Mouse (Mus musculus): ENCODE measurements around the gene Ncor2. TPM values are rescaled to one million over a fixed set of nuclear protein-coding genes. Genes with fewer than 3 reads are reported as not detected.
A peak's percentile ranks its signal among the peaks of the same experiment; 100 is the strongest.

Gene Ncor2
- polyA plus RNA-seq, 1 experiment from 2014 or later, result 17.2 TPM

- no peak overlapping the region for H3K9ac ChIP-seq (ENCODE audit: low read depth, low read length)
Measured at GRCm38 (mm10) chr5:125176370-125176766, 2.7 kb downstream of the Ncor2 start.

DNA sequence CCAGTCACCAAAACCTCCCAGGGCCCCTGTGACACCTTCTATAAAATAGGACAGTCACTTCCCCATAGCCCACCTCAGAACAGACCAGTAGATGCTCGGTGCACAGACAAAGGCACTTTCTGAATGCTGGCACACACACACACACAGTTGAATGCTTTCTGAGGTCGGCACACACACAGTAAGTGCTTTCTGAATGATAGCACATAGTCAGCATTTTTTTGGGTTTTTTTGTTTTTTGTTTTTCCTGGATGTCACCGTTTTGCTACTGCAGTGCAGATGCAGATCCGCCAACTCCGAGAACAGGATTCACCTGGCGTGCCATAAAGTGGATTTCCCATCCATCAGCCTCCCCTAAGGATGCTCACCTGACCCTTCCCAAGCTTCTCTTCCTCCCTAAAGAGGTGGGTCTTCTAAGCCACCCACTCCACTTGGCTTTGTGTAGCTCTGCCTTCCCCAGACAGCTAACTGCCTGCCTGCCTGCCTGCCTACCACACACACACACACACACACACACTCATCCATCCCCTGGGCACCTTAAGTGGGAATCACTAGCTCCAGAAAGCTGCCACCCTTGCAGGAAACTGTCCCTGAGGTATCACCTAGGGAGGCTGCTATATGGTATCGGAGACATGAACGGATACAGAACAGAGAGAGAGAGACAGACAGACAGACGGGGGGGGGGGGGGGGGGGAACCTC lies 3.2 kb downstream of the Ncor2 start:
- no peak overlapping the region for H3K4me2 ChIP-seq
- ATAC-seq (replicated peaks; ENCODE audit: low FRiP score), result no peak
- no peak overlapping the region for H3K9ac ChIP-seq (ENCODE audit: low read depth, low read length)
- peaks cover 46% of the 10 kb centered on the region for H3K4me1 ChIP-seq (replicated peaks; ENCODE audit: control insufficient read depth, insufficient read depth, low read length)
- no peaks in the 10 kb centered on the region for H3K9me3 ChIP-seq (ENCODE audit: control insufficient read depth, low read length)
- 72% methylated on average over 9 of the region's 9 CpGs for WGBS
- H3K27ac ChIP-seq (ENCODE audit: low read depth, low read length), result no peak overlapping the region
- DNase-seq (ENCODE audit: low spot score), result no peak
- no peaks in the 10 kb centered on the region for H3K36me3 ChIP-seq (ENCODE audit: control insufficient read depth, insufficient read depth, low read length)
- no peaks in the 10 kb centered on the region for H3K27me3 ChIP-seq (replicated peaks; ENCODE audit: control insufficient read depth, insufficient read depth, low read length)
- no peak overlapping the region for H3K4me3 ChIP-seq (ENCODE audit: low read depth, low read length)

More at GRCm38 (mm10) chr5:125176370-125176766, 2.7 kb downstream of the Ncor2 start:
- Histone ChIP-seq H3K27me3 (replicated peaks; ENCODE audit: control insufficient read depth, insufficient read depth, low read length) (no peaks in the 10 kb centered on the region), H3K4me2 (peak overlapping the region; percentile 99), H3K9me3 (ENCODE audit: control insufficient read depth, low read length) (no peaks in the 10 kb centered on the region), H3K4me1 (replicated peaks; ENCODE audit: control insufficient read depth, insufficient read depth, low read length) (peaks cover 46% of the 10 kb centered on the region), H3K4me3 (ENCODE audit: low read depth, low read length) (no peak overlapping the region), H3K36me3 (ENCODE audit: control insufficient read depth, insufficient read depth, low read length) (no peaks in the 10 kb centered on the region), H3K27ac (ENCODE audit: low read depth, low read length) (no peak overlapping the region)
- DNase-seq (ENCODE audit: low spot score) (no peak), ATAC-seq (replicated peaks; ENCODE audit: low FRiP score) (no peak)
- WGBS, result 48% methylated on average over 5 of the region's 5 CpGs

GRCm38 (mm10) chr5:125174726-125175672 lies 4.0 kb downstream of the Ncor2 start:
- 66% methylated on average over 13 of the region's 13 CpGs for WGBS

DNA sequence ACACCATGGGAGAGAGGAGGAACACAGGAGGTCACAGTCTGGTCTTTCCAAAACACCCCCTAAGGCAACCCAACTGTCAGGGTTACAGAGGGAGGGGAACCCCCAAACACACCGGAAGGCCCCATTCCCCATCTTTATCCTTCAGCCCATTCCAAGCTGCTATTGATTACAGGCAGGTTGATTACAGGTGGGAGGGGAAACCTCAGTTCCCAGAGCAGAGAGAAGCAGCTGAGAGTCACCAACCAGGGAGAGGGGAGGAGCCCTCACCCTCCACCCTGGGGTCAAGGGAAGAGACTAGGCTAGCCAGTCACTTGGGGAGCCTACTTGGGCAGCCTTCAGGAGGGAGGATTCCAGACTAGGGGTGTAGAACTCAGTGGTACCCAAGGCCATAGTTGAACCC lies 5.2 kb downstream of the Ncor2 start:
- no peaks in the 10 kb centered on the region for H3K36me3 ChIP-seq (ENCODE audit: control insufficient read depth, insufficient read depth, low read length)
- H3K4me1 ChIP-seq (replicated peaks; ENCODE audit: control insufficient read depth, insufficient read depth, low read length), result peaks cover 40% of the 10 kb centered on the region
- no peak overlapping the region for H3K4me2 ChIP-seq
- DNase-seq (ENCODE audit: low spot score) (no peak), ATAC-seq (replicated peaks; ENCODE audit: low FRiP score) (no peak)
- H3K27ac ChIP-seq (ENCODE audit: low read depth, low read length), result no peak overlapping the region
- no peaks in the 10 kb centered on the region for H3K27me3 ChIP-seq (replicated peaks; ENCODE audit: control insufficient read depth, insufficient read depth, low read length)
- no peak overlapping the region for H3K9ac ChIP-seq (ENCODE audit: low read depth, low read length)
- 86% methylated on average over 1 of the region's 1 CpGs for WGBS
- H3K9me3 ChIP-seq (ENCODE audit: control insufficient read depth, low read length), result no peaks in the 10 kb centered on the region
- no peak overlapping the region for H3K4me3 ChIP-seq (ENCODE audit: low read depth, low read length)

More at GRCm38 (mm10) chr5:125174726-125175672, 4.0 kb downstream of the Ncor2 start:
- no peak overlapping the region for H3K4me3 ChIP-seq (ENCODE audit: low read depth, low read length)
- no peaks in the 10 kb centered on the region for H3K36me3 ChIP-seq (ENCODE audit: control insufficient read depth, insufficient read depth, low read length)
- no peak overlapping the region for H3K9ac ChIP-seq (ENCODE audit: low read depth, low read length)
- no peak overlapping the region for H3K4me2 ChIP-seq
- peaks cover 46% of the 10 kb centered on the region for H3K4me1 ChIP-seq (replicated peaks; ENCODE audit: control insufficient read depth, insufficient read depth, low read length)
- H3K27me3 ChIP-seq (replicated peaks; ENCODE audit: control insufficient read depth, insufficient read depth, low read length), result no peaks in the 10 kb centered on the region
- no peaks in the 10 kb centered on the region for H3K9me3 ChIP-seq (ENCODE audit: control insufficient read depth, low read length)
- no peak overlapping the region for H3K27ac ChIP-seq (ENCODE audit: low read depth, low read length)
- no peak for ATAC-seq (replicated peaks; ENCODE audit: low FRiP score)
- DNase-seq (ENCODE audit: low spot score), result no peak

DNA sequence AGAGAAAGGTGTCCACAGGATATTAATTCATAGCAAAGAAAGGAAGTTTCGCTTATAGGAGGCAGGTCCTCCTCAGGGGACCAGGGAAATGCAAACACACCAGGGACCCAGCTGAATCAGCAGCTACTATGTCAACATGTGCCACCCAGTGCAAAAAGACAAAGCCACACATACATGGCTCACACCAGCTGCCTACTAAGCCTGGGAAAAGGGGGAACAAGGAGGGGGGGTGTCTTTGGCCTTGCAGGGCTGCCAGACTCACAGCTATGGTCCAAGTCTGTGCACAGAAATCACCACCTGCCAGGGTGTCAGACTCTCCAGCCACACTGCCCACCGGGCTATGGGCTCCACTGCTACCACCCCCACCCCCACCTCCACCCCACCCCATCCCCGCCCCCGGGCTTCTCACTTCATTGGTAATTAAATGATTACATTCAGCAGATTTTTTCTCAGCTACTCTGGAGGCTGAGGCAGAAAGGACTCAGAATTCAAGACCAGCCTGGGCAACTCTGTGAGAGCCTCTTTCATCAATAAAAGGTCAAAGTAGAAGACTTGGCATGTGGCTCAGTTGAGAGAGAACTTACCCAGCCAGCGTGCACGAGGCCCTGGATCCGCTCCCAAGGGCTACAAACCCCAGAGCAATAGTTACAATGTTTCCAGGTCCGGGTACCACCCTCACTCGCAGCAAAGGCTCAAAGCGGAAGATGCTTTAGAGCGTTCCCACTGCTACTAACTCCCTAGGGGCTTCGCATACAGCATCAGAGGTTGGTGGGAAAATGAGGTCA lies 6.0 kb downstream of the Ncor2 start:
- H3K9ac ChIP-seq (ENCODE audit: low read depth, low read length), result no peak overlapping the region
- DNase-seq (ENCODE audit: low spot score), result no peak
- peaks cover 45% of the 10 kb centered on the region for H3K4me1 ChIP-seq (replicated peaks; ENCODE audit: control insufficient read depth, insufficient read depth, low read length)
- no peaks in the 10 kb centered on the region for H3K36me3 ChIP-seq (ENCODE audit: control insufficient read depth, insufficient read depth, low read length)
- no peak overlapping the region for H3K4me2 ChIP-seq
- H3K27ac ChIP-seq (ENCODE audit: low read depth, low read length), result no peak overlapping the region
- WGBS, result 67% methylated on average over 12 of the region's 12 CpGs
- no peak for ATAC-seq (replicated peaks; ENCODE audit: low FRiP score)
- no peaks in the 10 kb centered on the region for H3K9me3 ChIP-seq (ENCODE audit: control insufficient read depth, low read length)
- no peaks in the 10 kb centered on the region for H3K27me3 ChIP-seq (replicated peaks; ENCODE audit: control insufficient read depth, insufficient read depth, low read length)
- H3K4me3 ChIP-seq (ENCODE audit: low read depth, low read length), result no peak overlapping the region

DNA sequence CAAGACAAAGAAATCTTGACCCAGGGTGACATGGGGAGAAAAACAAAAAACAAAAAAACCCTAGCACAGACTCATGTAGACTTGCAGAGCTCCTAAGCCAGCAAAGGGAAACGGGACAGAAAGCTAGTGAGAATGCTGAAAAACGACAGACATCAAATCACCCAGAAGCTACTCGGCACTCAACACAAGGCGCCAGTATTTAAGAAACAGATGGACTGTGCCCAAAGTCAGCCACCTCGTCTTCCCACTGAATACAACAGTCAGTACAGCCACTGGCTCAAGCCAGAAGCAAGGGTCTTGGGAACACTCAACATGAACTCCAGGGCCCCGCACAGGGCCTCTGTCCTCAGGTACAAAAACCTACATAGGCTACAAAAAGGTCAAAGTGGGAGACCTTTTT lies 7.8 kb downstream of the Ncor2 start:
- H3K27ac ChIP-seq (ENCODE audit: low read depth, low read length), result no peak overlapping the region
- H3K27me3 ChIP-seq (replicated peaks; ENCODE audit: control insufficient read depth, insufficient read depth, low read length), result no peaks in the 10 kb centered on the region
- ATAC-seq (replicated peaks; ENCODE audit: low FRiP score), result no peak
- H3K4me1 ChIP-seq (replicated peaks; ENCODE audit: control insufficient read depth, insufficient read depth, low read length), result peaks cover 47% of the 10 kb centered on the region
- H3K4me2 ChIP-seq, result no peak overlapping the region
- no peak overlapping the region for H3K4me3 ChIP-seq (ENCODE audit: low read depth, low read length)
- H3K9ac ChIP-seq (ENCODE audit: low read depth, low read length), result no peak overlapping the region
- WGBS, result 75% methylated on average over 6 of the region's 6 CpGs
- no peak for DNase-seq (ENCODE audit: low spot score)
- H3K9me3 ChIP-seq (ENCODE audit: control insufficient read depth, low read length), result no peaks in the 10 kb centered on the region
- H3K36me3 ChIP-seq (ENCODE audit: control insufficient read depth, insufficient read depth, low read length), result no peaks in the 10 kb centered on the region

- WGBS, result 73% methylated on average over 11 of the region's 11 CpGs
- Histone ChIP-seq H3K4me1 (replicated peaks; ENCODE audit: control insufficient read depth, insufficient read depth, low read length) (peaks cover 53% of the 10 kb centered on the region), H3K27ac (ENCODE audit: low read depth, low read length) (no peak overlapping the region), H3K36me3 (ENCODE audit: control insufficient read depth, insufficient read depth, low read length) (no peaks in the 10 kb centered on the region), H3K9ac (ENCODE audit: low read depth, low read length) (no peak overlapping the region), H3K27me3 (replicated peaks; ENCODE audit: control insufficient read depth, insufficient read depth, low read length) (no peaks in the 10 kb centered on the region), H3K4me2 (no peak overlapping the region), H3K9me3 (ENCODE audit: control insufficient read depth, low read length) (no peaks in the 10 kb centered on the region), H3K4me3 (ENCODE audit: low read depth, low read length) (no peak overlapping the region)
- DNase-seq (ENCODE audit: low spot score), result no peak
- ATAC-seq (replicated peaks; ENCODE audit: low FRiP score), result no peak
Measured at GRCm38 (mm10) chr5:125170107-125170842, 8.7 kb downstream of the Ncor2 start.

GRCm38 (mm10) chr5:125168101-125168500 lies 10.9 kb downstream of the Ncor2 start:
- Histone ChIP-seq H3K4me1 (replicated peaks; ENCODE audit: control insufficient read depth, insufficient read depth, low read length) (peaks cover 64% of the 10 kb centered on the region), H3K4me3 (ENCODE audit: low read depth, low read length) (no peak overlapping the region), H3K9me3 (ENCODE audit: control insufficient read depth, low read length) (no peaks in the 10 kb centered on the region), H3K36me3 (ENCODE audit: control insufficient read depth, insufficient read depth, low read length) (no peaks in the 10 kb centered on the region), H3K27ac (ENCODE audit: low read depth, low read length) (peak overlapping the region; percentile 15; the same call in 1 of the 2 replicates), H3K27me3 (replicated peaks; ENCODE audit: control insufficient read depth, insufficient read depth, low read length) (no peaks in the 10 kb centered on the region), H3K4me2 (no peak overlapping the region), H3K9ac (ENCODE audit: low read depth, low read length) (no peak overlapping the region)
- no peak for DNase-seq (ENCODE audit: low spot score)
- 79% methylated on average over 7 of the region's 7 CpGs for WGBS
- ATAC-seq (replicated peaks; ENCODE audit: low FRiP score), result no peak
